Mouse (Mus musculus) 416B (cell line): ENCODE data around the gene Xpnpep2.

ENCODE experiments used
- DNase-seq: peaks from one replicate; pipeline ENCODE4 v3.0.0; 2011; ENCODE audit warnings: low read depth

Gene Xpnpep2

DNA sequence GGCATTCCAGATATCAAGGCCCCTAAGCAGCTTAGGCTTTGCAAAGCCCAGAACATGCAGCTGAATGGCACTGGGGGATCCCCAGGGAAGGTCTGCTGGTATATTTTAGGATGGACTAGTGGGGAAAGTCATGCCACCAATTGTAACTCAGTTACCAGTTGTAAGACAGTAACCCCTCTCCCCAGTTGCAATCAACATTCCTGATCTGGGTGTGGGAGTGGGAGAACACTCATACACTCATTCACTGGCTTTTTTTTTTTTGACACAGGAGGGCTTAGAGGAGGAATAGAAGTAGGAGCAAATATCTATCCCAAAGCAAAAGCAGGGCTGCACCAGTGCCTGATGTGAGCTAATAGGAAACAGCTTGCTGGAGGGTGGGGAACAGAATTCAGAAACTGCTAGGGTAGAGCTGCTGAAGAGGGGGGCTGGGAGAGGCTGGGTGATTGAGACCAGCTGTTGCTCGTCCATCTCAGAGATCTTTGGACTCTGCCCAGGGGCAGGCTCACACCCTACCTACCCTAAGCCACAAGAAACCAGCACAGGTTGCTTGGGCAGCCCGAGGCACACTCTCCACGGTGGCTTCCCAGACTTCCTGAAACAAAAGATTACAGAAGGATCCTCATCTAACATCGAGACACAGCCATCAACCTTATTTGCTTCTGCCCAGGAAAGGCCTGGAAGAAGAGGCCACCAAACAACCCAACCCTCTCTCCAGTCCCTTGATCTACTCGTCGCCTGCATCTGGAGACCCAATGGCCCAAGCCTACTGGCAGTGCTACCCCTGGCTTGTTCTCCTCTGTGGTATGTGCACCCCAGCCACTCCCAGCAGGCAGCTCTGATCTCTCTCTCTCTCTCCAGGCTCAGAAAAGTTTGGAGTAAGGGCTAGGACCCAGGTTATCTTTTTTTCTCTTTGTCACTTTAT, at the start of gene Xpnpep2:
Gene Xpnpep2, plus strand, starts transcription at position 332 of the 922 bp plus-strand sequence.
- no peak for DNase-seq

DNA sequence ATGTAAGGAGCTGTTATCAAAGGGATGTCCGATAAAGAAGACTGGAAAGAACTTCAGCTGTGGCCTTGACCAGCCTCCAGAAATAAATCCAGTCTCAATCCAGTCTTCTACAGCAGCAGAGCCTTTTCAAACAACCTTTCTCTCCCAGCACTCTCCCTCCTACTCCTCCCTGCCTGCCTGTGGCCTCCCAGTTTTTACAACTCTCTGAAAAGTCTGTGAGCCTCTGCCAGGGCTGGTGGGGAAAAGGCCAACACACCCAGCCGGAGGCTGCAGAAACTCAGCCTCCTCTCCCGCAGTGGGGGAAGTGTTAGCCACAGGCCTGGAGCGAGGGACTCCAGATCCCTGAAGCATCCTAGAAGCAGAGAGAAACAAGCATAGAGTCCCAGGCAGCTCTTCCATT, 46.0 kb upstream of the Xpnpep2 start:
- no peak for DNase-seq

DNA sequence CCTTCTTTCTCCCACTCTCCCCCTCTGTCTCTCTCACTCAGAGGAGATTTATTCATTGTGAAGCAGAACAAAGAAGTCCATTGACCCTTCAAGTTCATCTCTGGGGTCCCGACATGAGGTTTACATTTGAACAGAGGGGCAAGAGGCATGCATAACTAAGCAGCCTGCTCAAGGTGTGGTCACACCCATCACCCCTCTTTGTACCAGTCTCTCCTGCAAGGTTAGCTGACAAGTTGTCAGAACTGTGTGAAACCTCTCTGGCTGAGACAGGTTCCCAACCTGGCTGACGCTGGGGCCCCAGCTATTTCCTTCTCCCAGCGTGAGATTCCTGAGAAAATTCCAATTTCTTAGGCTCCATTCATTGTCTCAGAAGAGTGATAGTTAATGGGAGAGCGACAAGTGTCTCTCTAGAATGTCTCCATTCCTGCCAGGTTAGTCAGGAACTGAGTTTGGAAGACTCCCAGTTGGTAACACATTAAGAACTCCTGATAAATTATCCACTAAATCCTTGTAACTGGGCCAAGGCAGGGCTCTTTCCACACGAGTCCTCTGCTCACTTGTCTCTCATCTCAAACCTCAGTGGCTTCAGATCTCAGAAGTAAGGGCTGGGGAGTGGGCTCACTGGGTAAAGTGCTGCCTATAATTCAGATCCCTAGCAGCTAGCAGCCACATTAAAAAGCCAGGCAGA, 44.2 kb upstream of the Xpnpep2 start:
- no peak for DNase-seq

DNA sequence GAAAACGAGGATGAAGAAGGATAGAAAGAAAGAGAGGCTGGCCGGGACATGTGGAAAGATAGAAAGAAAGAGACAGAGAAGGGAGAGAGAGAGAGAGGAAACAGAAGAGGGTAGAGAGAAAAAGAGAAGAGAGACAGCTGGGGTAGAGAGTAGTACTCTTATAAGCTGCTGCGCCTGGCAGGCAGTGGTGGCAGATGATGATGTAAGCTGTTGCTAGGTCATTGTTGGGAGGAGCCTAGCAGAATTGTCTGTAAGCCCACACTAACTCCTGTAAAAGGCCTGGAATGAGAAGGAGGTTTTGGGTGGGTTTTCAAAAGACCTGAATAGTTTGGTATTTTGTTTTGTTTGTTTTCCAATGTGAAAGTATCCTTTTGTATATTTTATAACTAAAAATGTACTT, 41.6 kb upstream of the Xpnpep2 start:
- DNase-seq = peak; percentile 33

DNA sequence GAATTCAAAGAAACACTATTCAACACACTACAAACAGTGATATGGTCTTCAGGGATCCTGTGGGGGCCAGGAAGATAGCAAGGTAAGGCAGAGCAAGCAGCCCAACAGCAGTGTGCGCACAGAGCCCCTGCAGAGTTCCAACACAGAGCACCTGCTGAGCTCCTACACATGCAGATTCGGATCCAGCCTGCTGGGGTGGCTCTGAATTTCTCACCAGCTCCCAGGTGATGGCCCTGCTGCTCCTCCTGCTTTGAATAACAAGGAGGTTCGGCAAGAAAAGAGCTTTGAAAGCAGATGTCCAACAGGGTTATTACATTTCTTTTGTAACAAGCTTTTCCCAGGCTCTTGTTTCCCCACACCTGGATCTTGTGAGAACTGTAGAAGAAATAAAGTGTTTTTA, 36.6 kb upstream of the Xpnpep2 start:
- DNase-seq = no peak

DNA sequence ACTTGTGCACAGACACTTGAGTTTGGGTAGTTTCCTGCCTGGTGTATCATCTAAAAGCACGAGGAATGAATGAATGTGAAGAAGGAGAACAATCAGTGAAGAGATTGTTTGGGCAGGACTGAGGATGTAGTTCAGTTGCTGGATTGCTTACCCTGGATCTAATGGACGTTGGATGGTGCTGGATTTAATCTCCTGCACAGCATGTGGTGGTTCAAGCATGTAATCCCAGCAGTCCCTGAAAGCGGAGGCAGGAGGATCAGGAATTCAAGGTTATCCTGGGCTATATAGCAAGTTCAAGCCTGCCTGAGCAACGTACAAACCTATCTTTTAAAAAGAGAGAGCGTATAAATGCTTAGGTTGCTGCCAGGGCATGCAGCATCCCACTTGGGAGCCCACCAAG, 36.1 kb upstream of the Xpnpep2 start:
- DNase-seq = no peak

DNA sequence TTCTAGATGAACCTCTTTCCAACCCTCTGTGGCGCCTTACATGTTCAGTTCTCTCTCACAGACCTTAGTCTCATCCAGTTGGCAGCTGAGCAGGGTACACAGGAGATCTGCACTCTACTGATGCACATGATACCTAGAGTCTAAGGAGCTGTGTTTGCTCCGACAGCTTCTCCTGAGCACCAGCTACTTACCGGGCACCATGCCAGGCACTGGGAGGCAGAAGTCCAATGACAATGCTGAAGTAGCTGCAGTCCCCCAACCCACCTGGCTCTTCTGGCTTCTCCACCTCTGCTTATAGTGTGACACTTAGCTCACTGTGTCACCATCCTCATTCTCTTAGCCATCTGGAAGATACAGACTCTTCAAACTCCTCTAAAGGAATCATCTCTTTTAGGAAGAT, 33.8 kb upstream of the Xpnpep2 start:
- no peak for DNase-seq

DNA sequence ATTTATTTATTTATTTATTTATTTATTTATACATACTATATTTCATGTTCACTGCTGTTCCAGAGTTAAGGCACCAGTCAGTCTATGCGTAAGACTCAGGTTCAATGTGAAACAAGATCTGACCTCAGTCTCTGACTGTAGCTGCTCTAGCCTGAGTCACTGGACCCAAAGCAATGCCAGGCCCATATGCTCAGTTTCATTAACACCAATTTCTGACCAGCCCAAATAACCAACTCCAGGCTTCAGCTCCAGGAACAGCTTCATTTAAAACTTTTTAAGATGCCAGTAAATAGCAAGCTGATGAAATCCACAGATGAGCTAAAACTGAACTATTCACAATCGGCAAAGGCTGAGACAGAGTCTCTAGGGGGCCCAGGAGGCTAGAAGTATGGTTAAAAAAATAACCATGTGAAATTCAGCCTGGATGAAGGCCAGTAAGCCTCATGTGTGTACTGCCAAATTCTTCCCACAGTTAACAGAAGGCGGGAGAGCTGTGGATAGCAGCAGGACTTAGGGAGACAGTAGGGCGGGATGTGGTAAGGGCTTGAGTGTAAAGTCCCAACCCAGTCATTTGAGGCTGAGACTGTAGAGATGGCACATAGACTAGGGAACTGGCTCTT, 31.6 kb upstream of the Xpnpep2 start:
- no peak for DNase-seq

DNA sequence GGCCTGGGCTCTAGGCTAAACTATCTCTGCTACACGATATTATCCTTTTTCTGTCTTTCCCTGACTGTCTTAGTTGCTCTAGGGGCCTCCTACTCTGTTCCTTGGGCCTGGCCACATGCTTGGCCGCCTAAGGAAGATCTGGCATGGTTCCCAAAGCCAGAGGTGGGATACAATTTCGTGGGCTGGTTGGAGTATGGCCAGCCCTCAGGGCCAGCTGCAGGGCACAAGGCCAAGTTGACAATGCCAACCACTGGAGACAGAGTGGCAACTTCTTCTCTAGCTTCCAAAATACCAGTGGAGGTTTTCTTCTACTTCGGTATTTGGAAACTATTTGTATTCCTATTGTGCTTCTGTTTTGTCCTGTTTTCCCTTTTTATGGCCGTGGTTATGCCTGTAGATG, 26.2 kb upstream of the Xpnpep2 start:
- DNase-seq = no peak

DNA sequence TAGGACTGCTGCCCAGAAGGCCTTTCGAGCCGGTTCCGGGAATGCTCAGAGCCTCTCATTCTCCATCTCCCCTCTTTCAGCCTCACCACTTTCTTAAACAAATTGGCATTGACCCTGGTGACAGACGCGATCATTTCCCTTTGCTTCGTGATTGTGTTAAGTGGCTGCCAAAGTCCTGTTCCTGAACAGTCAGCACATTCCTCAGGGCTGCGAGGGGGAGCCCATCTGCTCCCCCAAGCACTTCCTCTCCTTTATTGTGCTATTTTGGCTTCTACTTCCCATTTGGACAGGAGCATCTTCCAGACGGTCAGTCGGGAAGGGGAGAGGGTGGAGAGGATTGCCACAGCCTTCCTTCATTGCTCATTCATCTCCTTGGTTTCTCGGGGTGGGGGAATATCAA, 16.4 kb upstream of the Xpnpep2 start:
- DNase-seq = no peak

DNA sequence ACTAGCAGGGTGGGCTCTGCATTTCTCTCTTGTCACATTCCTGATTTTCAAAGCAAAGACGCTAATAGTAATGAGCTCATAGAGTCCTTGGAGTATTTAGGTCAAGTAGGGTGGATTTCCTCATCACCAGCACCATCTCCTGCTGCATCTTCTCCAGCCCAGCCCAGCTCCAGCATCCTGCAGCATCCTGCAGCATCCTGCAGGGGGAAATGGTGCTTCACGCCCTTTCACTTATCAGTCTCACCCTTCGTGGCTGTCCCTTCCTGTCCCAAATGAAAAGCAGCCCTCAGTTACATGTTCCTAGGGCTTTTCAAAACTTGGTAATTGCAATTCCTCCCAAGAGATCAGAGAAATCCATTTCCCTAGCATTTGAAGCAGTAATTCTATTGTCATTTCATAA, 15.0 kb upstream of the Xpnpep2 start:
- peak; percentile 53 for DNase-seq

DNA sequence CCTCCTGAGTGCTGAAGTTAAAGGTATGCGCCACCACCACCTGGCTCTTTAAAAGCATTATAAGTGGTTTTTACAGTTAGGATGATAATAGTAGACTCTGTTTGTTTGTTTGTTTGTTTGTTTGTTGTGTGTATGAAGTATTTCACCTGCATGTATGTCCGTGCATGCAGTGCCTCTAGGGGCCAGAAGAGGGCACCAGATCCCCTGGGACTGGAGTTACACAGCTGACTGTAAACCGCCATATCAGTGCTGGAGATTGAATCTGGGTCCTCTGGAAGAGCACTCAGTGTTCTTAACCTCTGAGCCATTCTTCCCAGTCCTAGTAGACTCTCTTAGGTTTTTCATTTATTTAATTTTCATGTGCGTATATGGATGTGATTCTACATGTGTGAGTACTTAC, 13.9 kb upstream of the Xpnpep2 start:
- DNase-seq = peak; percentile 65

DNA sequence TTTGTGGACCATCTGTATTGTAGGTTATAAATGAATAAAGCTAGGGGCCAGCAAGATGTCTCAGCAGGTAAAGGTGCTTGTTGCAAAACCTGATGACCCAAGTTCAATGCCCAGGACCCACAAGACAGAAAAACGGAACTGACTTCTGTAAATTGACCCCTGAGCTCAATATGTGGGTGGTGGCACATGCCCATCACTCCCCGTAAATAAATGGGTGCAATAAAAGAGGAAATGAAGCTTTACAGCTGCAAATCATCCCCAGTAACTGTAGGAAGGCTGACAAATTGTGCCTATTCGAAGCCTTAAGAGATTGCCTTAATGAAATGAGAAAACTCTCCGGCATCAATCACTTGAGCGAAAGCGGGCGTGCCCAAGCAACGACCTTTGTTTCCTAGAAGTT, 11.9 kb upstream of the Xpnpep2 start:
- DNase-seq = no peak

DNA sequence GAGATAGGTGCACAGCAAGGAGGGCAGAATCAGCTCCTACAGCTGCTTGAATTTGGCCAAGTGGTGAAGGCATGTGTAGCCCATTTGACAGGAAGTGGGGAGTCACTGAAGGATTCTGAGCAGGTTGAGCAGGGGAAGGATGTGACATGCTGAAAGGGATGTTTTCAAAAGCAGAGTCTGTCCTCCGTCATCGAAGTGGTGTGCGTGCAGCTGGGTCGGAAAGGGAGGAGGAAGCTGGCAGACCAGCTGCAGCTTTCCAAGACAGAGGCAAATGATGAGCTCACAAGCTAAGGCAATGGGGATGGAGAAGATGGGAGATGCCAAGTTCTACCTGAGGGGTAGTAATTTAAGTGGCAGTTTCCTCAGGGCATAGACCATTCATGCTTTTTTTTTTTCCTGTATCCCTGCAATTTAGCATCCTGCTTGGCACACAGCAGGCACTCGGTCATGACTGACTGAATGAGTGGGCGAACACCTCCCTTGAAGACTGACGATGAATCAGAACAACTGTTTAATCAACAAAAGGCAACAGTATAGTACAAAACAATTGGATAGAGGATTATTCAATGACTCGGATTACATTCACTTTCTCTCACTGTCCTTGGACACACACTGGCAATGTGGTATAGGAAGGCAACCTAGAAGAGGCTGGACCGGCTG, 9.9 kb upstream of the Xpnpep2 start:
- no peak for DNase-seq

DNA sequence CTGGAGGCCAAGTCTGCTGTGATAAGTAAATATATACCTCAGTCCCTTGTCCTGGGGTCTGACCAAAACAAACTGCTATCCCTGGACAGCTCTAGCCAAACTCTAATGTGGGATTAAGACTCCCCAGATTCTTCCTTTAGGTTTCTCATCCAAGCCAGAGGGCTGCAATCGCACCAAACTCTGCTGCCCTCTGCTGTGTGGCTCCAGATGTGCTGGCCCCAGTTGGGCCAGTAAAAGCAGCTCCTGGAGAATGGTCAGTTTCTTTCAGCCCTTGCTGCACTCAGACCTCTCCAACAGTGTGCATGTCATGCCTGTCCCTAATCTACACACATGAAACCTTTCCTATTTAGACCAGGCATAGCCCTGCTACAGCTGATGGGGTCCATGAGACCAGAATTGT, 8.7 kb upstream of the Xpnpep2 start:
- DNase-seq = no peak

DNA sequence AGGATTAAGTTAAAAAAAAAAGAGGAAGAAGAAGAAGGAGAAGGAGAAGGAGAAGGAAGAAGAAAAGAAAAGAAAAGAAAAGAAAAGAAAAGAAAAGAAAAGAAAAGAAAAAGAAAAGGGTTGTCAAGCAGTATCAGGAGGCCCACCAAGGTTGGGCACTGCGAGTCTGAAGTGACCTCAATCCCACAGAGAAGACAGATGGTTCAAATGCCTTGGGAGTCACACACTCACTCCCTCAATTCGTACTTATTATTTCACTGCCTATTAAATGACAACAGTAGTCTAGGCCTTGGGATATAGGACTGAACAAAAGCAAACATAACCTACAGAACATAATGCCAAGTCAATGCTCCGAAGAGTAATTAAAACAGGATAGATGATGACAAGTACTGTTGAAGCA, 5.3 kb upstream of the Xpnpep2 start:
- DNase-seq = no peak

DNA sequence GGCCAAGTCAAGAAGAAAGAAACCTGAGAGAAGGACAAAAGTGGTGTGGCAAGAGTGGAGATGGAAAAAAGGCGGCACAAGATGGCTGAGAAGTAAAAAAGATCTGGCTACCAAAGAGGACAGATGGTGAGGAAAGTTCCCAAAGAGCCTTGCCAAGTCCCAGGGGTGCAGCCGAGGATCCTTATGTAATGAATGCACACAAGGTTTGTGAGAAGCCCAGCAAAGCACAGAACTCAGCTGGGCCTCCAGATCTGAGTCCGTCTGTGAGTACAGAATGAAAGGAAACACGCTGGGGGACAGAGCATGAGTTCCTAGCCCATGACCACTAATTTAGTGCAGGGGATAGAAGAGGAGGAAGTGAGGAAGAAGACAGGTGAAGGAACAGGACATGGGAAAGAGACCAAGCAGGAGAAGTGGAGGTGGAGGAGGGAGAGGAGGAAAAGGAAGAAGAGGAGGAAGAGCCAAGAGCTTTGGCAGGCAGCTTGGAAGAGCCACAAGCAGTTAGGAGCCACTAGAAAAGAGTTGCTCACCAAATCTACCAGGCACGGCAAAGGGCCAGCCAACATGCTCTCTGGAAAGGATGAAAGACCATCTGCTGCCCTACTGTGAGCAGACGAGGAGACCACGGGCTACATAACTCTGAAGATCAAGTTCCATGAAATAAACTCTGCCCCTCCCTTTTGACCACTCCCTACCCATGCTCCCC, 3.6 kb upstream of the Xpnpep2 start:
- no peak for DNase-seq

DNA sequence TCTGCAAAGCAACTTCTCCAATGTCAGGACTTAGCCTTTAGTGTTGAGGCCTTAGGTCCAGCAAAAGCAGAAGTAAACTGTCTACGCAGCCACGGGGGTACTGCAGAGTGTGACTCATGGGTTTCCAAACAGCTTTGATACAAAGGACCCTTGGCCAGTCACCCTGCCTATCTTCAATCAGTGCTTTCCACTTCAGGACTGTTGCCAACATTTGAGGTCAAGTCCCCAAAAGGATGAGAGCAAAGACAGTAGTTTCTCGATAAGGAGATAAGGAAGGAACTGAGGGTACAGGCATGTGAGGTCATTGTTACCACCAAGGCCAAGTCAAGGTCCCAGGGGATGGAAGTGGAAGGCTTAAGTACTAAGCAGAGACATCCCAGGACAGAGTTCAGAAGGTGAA, 2.3 kb upstream of the Xpnpep2 start:
- DNase-seq = peak; percentile 88

DNA sequence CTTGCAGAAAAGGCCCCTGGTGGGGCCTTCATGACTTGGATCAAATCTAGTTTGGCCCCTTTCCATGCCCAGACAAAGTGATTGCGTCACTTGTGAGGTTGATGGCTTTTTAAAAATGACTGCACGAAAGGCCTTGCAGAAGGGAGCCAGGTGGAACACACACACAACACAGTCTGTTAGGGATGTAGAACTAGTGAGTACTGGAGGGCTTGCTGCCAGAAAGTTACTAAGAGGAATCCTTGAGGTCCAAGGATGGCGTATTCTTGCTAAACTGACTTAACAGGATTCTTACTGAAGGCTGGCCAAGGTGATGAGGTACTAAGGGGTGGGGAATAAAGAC, 761 bp downstream of the Xpnpep2 start:
- DNase-seq = peak; percentile 23

DNA sequence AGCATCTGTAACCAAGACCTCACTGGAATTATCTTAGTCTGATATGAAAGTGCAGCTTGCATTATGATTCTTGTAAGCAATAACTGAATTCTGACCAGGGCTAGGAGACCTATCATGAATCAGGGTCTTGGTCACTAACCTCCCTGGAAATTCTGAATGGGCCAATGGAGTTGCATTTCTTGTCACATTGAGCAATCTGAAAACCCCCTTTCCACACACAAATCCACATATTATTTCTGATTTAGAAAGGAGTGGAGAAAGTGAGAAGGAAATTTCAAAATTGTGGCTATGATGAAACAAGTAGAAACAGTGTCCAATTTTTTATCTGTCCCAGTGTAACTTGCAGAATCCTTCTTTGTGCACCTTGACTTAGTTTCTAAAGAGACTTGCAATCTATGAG, 10.8 kb downstream of the Xpnpep2 start:
- DNase-seq = peak; percentile 54

DNA sequence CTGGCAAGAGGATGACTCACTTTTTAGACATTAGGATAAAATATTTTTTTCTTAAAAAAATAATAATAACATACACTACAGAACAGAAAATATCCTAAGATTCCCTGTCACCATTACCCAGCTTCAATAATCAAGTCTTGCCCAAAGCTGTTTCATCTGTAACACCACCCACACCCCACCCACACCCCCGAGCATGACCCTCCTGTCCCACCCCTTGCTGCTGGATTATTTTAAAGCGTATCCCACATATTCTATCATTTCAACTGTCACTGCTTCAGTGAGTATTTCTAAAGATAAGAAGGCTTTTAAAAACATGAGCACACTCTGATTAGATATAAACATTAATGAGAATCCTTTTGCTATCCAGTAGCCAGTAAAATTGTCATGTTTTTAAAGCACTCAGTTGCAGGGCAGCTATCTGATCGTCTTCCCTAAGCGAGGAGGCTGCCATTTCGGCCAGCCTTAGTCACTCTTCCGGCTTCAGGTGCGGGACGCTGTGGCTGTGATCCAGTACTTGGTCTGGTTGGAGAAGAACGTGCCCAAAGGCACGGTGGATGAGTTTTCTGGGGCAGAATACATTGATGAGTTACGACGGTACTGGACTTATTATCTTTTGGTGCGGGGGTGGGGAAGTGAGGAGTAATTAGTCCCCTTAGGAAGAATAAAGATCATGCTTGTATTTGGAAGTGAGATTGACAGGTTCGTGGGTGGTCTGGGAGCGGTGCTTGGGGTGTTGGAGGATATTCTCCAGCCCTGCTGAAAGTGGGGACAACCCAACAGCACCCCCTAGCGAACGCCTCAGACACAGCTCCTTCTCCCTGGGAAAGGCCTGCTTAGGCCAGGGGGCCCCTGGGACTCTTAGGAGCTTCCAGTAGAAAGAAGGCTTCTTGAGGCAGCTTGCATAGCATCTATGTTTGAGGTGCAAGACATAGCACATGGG, 15.9 kb downstream of the Xpnpep2 start:
- DNase-seq = peak; percentile 63
